Mouse (Mus musculus): Measurements from ENCODE around the gene Iqck.

Iqck gene

GRCm38 (mm10) chr7:118989275-118989856, 133.8 kb downstream of the Iqck start:
- no peak for DNase-seq (ENCODE audit: low read depth, low spot score)

DNA sequence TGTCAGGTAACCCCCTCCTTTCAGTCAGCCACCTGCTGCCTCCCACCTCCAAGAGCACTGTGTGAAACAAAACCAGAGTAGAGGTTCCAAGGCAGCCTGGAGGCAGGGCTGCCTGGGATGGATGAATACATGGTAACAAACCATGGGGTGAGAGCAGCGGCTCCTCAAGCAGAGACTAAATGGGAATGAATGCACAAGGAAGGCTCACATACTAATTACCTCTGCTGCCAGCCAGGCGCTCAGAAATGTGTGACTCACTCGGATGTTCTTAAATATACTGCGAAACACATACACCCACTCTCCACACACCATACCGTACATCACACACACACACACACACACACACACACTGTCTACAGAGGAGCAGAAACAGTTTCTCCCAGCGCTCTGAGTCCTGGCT, 134.7 kb downstream of the Iqck start:
- no peak for DNase-seq (ENCODE audit: low read depth, low spot score)

DNA sequence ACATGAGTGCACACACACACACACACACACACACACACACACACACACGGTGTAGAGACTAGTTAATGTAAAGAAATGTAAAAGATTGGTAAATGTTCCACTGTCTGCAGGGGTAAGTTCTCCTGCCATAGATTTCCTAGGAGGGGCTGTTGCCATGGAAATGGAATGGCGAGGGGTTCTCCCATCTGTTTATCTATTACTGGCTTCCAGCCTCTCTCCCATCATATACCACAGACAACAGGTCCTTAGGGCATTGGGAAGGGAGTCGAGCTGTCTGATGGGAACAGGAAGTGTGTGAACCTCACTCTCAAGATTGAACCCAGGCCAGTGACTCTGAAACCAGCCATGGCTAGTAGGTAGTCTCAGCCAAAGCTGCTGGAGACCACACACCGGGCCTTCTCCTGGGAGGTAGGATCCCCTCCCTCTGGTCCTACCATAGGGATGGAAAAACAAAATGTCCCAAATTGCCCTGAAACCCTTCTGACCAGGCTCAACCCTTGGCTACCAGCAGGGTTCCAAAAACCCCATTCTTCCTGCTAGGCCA, 135.9 kb downstream of the Iqck start:
- DNase-seq (ENCODE audit: low read depth, low spot score) = no peak

DNA sequence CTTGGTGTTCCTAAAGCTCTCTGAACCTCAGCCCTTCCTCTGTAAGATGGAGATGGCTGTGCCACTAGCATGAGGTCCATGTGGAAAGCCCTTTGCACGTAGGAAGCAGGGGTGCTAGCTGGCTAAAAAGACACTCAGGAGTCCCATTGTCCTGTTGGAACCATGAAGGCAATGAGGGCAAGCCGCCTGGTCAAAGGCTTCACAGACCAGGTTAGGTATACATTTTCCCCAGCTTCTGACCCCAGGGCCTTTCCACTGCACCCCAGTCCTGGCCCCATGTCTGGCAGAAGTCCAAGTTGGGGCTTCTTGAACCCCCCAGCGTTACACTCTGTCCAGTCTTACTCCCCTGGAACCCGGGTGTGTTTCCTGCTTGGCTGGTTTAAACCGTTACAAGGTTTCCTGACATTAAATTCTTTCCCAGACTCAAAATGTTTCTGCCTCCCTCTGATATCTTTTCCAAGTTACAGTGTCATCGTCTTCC, 136.6 kb downstream of the Iqck start:
- DNase-seq (ENCODE audit: low read depth, low spot score) = no peak

- no peak for DNase-seq (ENCODE audit: low read depth, low spot score)
Observed at GRCm38 (mm10) chr7:118992623-118993405, 137.3 kb downstream of the Iqck start.

DNA sequence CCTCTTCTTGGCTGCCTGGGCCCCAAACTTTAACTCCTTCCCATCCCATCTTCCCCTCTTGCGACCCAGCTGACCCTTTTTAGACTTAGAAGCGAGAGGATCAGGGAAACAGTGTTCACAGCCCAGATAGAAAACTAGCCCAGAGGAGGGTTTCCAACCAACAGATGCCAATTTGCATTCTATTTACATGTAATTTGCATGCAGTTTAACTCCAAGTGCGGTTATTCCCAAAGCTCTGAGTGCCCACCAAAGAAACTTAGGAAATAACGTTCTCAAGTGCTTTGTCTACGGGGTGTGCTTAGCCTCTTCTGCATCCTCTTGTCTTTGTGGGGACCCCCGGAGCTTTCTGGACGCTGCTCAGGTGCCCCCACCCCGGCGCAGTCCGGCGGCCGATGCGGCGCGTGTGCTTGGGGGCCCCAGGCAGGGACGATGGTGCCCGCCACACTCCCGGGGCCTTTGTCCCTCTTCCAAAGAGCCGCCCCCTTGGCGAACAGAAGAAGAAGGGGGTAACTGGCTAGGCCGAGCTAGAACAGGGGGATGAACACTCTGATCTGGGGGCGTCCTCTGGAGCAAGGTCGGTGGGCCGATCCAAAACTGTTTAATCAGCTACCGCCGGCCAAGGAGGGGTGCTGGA, 138.2 kb downstream of the Iqck start:
- no peak for DNase-seq (ENCODE audit: low read depth, low spot score)

DNA sequence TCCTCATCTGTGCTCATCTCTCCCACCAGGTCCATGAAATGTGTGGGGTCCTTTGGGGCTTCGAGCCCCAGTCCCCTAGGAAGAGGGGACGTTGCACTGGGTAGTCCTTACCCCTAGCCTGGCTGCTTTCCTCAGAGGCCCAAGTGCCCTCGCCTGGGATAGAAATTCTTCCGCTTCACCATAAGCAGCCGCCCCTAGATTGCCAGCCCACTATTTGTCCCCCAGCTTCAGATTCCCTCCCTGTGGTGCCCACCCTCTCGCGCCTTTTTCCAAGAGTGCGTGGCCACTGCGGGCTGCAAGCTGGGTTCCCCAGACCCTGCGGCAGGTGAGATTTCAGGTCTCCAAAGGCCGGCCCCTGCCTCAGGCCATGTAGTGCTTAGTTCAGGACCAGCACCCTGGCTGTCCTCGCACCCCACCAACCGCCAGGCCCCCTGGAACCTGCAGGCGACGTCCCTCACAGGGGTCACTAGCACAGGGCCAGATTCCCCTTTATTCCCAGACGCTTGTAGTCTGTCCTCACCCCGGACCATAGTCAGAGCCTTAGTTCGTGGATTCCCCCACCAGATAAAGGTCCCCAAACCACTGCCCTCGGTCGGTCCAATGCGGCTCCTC, 138.8 kb downstream of the Iqck start:
- DNase-seq (ENCODE audit: low read depth, low spot score) = no peak

DNA sequence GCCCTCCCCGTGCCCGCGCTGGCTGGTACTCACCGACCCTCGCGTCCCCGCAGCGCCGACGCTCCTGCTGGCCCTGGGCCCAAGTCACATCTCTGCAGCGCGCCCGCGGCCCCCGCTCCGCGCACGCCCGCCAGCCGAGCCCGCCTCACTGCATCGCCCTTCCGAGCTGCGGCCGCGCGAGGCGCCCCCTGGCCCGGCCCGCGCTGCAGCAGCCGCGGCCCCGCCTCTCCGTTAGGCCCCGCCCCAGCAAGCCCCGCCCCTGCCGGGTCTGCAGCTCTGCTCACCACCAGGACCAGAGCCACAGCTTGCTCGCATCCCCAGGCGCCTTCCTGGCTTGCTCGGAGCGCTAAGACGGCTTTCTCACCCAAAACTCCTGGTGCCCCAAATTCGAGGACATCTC, 139.5 kb downstream of the Iqck start, which contains the start of gene Gprc5b:
Gprc5b (minus strand) TSS at position 205 of the 400 bp plus-strand sequence.
- peak; percentile 77 for DNase-seq (ENCODE audit: low read depth, low spot score)

GRCm38 (mm10) chr7:118995671-118996070, 140.1 kb downstream of the Iqck start:
- DNase-seq (ENCODE audit: low read depth, low spot score) = no peak

DNA sequence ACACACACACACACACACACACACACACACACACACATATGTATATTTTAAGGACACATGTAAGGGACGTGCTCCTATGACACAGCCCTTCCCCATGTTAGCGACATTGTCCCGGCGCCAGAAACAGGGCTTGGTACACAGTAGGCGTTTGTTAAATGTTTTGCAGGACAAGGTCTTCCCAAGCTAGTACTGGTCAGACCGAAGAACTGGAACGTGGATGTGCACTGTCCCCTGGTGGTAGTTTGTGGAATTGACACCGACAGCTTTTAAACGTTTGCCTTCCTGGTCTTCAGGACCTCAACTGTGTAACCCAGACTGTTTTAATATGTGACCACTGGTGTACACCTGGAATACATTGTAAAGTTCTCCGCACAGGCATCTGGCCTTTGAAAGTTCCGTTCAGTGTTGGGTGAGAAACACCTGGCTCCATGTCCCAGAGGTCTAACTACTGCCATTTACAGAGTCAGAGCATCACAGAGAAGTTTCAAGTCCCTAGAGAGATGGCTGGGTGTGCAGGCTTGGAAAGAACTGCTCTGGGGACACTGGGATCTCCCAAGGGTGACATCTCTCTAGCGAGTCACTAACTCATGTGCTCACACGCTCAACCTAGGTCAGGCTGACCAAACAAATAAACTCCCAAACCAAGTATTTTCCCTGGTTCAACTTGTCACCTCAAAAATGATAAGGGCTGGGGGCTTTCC, 140.7 kb downstream of the Iqck start:
- peak; percentile 67 for DNase-seq (ENCODE audit: low read depth, low spot score)

DNA sequence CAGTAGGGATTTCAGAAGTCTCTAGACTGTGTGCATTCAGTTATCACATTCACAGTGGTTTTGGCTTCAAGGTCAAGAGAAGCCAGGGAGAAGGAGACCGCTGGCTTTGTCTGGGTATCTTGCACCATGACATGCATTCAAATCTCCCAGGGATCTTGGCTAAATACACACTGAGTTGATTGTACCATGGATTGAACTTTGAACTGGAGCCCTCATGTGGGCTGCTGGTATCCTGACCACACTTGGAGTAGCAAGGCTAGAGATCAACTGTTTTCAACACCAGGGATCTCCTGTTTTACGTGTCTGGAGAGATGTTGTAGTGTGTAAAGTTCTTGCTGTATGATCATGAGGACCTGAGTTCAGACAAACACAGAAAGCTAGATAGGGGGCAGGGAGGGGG, 144.3 kb downstream of the Iqck start:
- DNase-seq (ENCODE audit: low read depth, low spot score) = no peak

- no peak for DNase-seq (ENCODE audit: low read depth, low spot score)
Observed at GRCm38 (mm10) chr7:119001965-119002364, 146.4 kb downstream of the Iqck start.

GRCm38 (mm10) chr7:119002501-119002900, 146.9 kb downstream of the Iqck start:
- DNase-seq (ENCODE audit: low read depth, low spot score) = no peak

DNA sequence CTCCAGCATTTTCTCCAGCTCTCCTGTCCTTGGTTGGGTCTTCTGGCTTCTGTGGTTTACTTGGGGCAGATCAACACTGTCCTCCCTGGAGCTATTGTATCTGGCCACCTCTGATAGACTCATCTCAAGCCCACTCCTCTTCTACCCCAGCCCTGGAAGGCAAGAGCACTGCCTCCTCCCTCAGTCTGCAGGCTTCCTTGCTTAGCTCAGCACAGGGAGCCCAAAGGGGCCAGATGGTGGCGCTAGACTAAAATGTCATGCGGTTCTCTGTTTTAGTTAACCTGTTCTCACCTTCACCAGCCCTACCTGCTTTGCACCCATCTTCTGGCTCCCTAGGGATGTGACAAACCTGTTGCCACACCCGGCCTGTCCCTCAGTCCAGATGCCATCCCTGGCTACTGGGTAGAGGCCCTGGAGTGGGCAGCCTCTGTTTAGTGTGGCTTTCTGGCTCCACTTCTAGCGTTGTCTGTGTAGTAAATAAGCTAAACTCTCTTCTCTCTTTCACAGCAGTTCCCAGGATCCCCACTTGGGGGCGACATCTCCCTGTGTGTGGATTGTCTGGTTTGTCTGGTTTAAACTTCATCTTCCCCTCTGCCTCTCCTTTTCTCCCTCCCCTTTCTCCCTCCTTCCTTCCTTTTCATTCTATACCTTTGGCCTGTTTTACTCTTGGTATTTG, 155.4 kb downstream of the Iqck start:
- no peak for DNase-seq (ENCODE audit: low read depth, low spot score)

DNA sequence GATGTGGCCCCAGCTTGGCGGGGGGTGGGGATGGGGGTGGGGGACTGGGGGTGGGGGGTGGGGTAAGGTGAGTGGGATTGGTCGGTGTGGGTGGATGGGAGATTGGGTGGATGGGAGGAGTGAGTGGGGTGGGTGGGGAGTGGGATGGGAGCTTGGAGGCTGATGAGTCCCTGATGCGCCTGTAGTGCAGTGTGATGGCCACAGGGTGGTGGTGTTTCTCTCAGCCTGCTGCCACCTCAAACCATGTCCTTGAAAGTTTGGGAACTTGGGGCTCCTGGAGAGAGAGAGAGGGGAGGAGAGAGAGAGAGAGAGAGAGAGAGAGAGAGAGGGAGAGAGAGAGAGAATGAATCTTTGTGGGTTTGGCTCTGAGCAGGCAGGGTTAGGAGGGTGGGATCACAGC, 160.2 kb downstream of the Iqck start:
- DNase-seq (ENCODE audit: low read depth, low spot score) = no peak

DNA sequence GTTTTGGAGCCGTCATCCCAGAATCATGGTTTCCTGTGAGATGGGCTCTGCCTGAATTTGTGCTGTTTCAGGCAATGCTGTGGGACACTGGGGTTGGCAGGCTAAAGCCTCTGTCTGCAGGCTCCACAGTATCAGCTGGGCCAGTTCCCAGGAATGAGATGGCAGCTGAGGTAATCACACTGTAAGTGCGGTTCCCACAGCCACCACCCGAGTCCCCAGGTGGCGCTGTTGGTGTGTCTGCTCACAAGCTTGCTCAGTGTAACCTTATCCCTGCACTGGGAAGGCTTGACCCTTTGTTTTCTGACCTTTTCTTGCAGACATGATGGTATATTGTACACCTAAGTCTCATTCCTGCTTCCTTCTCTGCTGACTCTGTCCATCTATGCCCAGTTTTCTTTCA, 164.0 kb downstream of the Iqck start:
- DNase-seq (ENCODE audit: low read depth, low spot score) = no peak

Data from CD4-positive helper T cell, adult 2 months (primary cell).